Mouse (Mus musculus) erythroblast, embryonic 14.5 days (primary cell): ENCODE measurements around the gene Dcaf11. TPM values are rescaled to one million over a fixed set of nuclear protein-coding genes. Genes with fewer than 3 reads are reported as not detected.

Experiments
- H3K27me3 ChIP-seq: 2 replicates; pipeline ENCODE4 v1.6.1; 2012; ENCODE audit warnings: inconsistent platforms; ENCODE audit not compliant: control insufficient read depth
- H3K36me3 ChIP-seq: 2 replicates; pipeline ENCODE4 v1.6.1; 2012; ENCODE audit warnings: mild to moderate bottlenecking, inconsistent platforms; ENCODE audit not compliant: control insufficient read depth
- H3K4me1 ChIP-seq: 2 replicates; pipeline ENCODE4 v1.6.1; 2012; ENCODE audit warnings: inconsistent platforms; ENCODE audit not compliant: control insufficient read depth
- H3K4me3 ChIP-seq: replicated peaks from 2 replicates; pipeline ENCODE3; 2012; ENCODE audit warnings: moderate library complexity, mild to moderate bottlenecking, inconsistent platforms
- H3K9me3 ChIP-seq: 2 replicates; pipeline ENCODE4 v1.6.1; 2012; ENCODE audit warnings: low read length, inconsistent platforms, mixed read lengths; ENCODE audit not compliant: control insufficient read depth
- GATA1 ChIP-seq: IDR thresholded peaks from 2 replicates; pipeline ENCODE4 v1.6.1; 2012; ENCODE audit warnings: low read length, inconsistent platforms, mixed read lengths
- TAL1 ChIP-seq: IDR thresholded peaks from 3 replicates; pipeline ENCODE4 v1.6.1; 2012; ENCODE audit warnings: low read length, inconsistent platforms, mixed read lengths
- polyA plus RNA-seq: library from polyadenylated mRNA; stranded (reverse); fragments of >175 nt; gene quantifications from 2 replicates; pipeline ENCODE4 v1.2.3, GENCODE M21; 2012

Dcaf11 gene
- polyA plus RNA-seq, 1 experiment, result 4.3 TPM

DNA sequence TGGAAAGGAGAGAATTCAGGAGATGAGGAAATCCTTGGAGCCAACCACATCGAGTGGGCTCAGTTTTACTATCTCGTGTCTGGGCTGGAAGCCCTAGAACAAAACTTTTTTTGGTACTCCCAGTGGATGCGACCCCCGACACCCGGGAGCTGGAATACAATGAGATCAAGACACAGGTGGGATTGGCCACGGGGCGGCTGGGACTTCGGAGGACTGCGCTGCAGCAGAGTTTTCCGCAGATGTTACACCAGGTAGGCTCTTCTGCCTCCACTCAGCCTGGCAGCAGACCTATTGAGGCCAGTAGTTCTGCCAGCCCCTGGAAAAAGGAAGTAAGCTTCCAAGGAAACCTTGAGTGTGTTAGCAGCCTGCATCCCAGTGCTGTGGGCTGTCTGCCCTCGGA is 3.4 kb downstream of the Dcaf11 start:
- H3K4me1 ChIP-seq, result peaks cover 38% of the 10 kb centered on the region
- H3K4me3 ChIP-seq, result no peak overlapping the region
- peaks cover 70% of the 10 kb centered on the region for H3K36me3 ChIP-seq
- no peaks in the 10 kb centered on the region for H3K27me3 ChIP-seq
- TF ChIP-seq TAL1 (no peak), GATA1 (no peak)
- H3K9me3 ChIP-seq, result no peaks in the 10 kb centered on the region

DNA sequence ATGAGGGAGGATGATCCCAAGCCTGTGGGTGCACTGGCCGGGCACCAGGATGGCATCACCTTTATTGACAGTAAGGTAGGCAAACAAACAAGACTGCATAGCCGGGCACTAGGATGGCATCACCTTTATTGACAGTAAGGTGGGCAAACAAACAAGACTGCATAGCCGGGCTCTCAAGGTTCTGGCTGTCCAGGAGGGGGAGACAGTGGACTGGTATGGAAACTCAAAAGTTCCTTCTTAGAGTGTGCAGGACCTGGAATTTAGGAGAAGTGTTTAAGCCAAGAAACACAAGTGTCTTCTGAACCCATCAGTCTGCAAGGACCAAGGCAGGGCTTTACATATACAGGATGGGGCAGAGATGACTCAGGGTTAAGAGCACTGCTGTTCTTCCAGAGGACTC is 5.9 kb downstream of the Dcaf11 start:
- Histone ChIP-seq H3K27me3 (no peaks in the 10 kb centered on the region), H3K36me3 (peaks cover 93% of the 10 kb centered on the region), H3K4me1 (peaks cover 26% of the 10 kb centered on the region), H3K9me3 (no peaks in the 10 kb centered on the region), H3K4me3 (no peak overlapping the region)
- TF ChIP-seq TAL1 (no peak), GATA1 (no peak)

DNA sequence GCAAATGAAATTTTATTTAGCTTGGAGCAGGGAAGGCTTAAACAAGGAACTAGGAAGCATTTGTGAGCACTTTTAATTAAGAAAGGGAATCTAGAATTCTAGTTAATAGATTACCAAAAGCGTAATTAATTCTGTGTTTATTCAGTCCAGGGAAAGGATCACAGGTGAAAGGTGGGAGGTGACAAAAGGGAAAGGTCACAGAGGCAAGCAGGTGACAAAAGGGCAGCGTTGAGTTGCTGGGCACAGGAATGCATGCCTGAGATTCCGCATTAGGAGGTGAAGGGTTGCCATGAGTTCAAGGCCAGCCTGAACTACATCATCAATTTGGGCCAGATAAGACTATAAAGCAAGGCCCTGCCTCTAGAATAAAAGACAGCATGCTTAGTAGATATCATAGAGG is 7.7 kb downstream of the Dcaf11 start:
- Histone ChIP-seq H3K4me1 (peaks cover 21% of the 10 kb centered on the region), H3K4me3 (no peak overlapping the region), H3K27me3 (no peaks in the 10 kb centered on the region), H3K36me3 (peaks cover 81% of the 10 kb centered on the region), H3K9me3 (no peaks in the 10 kb centered on the region)
- no peak for TF ChIP-seq GATA1
- no peak for TF ChIP-seq TAL1

DNA sequence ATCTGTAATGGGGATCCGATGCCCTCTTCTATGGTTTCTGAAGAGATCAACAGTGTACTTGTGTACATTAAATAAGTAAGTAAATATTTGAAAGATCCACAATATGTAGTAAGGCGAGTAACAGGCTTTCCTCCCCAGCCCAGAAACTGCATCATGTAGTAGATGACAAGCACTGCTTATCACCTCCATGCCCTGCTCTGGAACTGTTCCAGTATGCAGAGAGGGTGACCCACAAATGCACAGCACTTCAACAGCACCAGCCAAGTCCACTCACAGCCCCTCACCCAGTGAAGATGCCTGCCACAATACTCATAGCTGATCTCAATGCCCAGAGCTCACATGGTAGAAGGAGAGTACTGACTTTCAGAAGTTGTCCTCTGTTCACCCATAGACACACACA is 10.8 kb downstream of the Dcaf11 start:
- no peaks in the 10 kb centered on the region for H3K27me3 ChIP-seq
- H3K4me1 ChIP-seq, result peaks cover 13% of the 10 kb centered on the region
- H3K9me3 ChIP-seq, result no peaks in the 10 kb centered on the region
- H3K4me3 ChIP-seq, result no peak overlapping the region
- TF ChIP-seq TAL1 (no peak), GATA1 (no peak)
- H3K36me3 ChIP-seq, result peaks cover 50% of the 10 kb centered on the region

DNA sequence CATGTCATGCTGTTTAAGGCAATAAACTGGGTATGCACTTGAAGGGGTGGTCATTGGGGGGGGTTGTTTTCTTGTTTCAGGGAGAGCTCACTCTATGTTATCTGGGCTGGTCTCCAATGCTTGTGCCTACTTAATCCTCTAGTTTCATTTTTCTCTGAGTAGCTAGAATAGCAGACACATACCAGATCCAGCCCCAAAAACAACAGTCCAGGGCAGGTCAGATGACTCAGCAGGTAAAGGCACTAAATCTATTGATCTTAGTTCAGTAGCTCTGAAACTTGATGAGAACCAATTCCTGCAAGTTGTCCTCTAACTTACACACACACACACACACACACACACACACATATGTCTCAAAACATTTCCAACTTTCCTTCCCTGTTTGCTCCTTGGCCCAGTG is 12.0 kb downstream of the Dcaf11 start:
- no peak for TF ChIP-seq GATA1
- TF ChIP-seq TAL1, result no peak
- no peak overlapping the region for H3K4me3 ChIP-seq
- peaks cover 20% of the 10 kb centered on the region for H3K4me1 ChIP-seq
- H3K36me3 ChIP-seq, result peaks cover 38% of the 10 kb centered on the region
- H3K9me3 ChIP-seq, result no peaks in the 10 kb centered on the region
- H3K27me3 ChIP-seq, result no peaks in the 10 kb centered on the region

DNA sequence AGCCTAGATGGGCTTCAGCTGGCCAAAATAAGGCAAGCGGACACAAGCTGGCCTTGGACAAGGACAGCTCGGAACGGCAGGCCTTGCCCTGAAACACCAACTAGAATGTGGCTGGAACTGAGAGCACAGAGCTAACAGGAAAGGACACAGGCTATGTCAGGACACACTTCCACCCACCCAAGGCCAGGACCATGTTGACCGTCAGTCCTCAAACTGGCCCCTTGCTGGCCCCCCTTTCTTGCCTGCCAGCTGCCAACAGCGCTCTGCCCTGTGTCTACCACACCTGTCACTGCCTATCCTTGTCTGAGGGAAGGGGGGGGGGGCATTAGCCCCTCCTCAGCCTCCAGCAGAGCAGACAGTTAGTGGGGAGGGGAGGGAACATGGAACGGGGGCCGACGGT is 15.5 kb downstream of the Dcaf11 start, which contains the start of gene Fitm1:
Gene Fitm1 (plus strand): TSS at position 316 of the 400 bp plus-strand sequence.
- Histone ChIP-seq H3K27me3 (no peaks in the 10 kb centered on the region), H3K9me3 (no peaks in the 10 kb centered on the region), H3K4me1 (peaks cover 46% of the 10 kb centered on the region), H3K4me3 (no peak within 1 kb of the TSS), H3K36me3 (peaks cover 10% of the 10 kb centered on the region)
- TF ChIP-seq TAL1 (no peak), GATA1 (no peak)

DNA sequence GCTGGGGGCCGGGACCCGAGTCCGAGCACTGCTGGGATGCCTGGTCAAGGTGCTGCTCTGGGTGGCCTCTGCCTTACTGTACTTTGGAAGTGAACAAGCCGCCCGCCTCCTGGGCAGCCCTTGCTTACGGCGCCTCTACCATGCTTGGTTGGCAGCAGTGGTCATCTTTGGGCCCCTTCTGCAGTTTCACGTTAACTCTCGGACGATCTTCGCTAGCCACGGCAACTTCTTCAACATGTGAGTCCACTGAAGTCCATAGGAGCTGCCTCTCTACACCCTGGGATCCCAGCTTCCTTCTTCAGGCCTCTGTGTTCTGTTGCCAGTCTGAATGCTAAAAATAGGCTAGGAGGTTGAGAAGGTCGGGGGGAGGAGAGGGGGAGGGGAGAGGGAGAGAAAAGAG is 15.9 kb downstream of the Dcaf11 start:
- Histone ChIP-seq H3K36me3 (peaks cover 11% of the 10 kb centered on the region), H3K4me1 (peaks cover 48% of the 10 kb centered on the region), H3K9me3 (no peaks in the 10 kb centered on the region), H3K4me3 (no peak overlapping the region), H3K27me3 (no peaks in the 10 kb centered on the region)
- TF ChIP-seq TAL1 (no peak), GATA1 (no peak)

DNA sequence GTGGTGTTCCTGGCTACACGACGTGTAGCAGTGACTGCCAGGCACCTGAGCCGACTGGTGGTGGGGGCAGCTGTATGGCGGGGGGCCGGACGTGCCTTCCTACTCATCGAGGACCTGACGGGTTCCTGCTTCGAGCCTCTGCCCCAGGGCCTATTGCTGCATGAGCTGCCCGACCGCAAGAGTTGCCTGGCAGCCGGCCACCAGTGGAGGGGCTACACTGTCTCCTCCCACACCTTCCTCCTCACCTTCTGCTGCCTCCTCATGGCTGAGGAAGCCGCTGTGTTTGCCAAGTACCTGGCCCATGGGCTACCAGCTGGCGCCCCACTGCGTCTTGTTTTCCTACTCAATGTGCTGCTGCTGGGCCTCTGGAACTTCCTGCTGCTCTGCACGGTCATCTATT is 16.6 kb downstream of the Dcaf11 start:
- Histone ChIP-seq H3K36me3 (peaks cover 17% of the 10 kb centered on the region), H3K27me3 (no peaks in the 10 kb centered on the region), H3K9me3 (no peaks in the 10 kb centered on the region), H3K4me1 (peaks cover 48% of the 10 kb centered on the region), H3K4me3 (no peak overlapping the region)
- TF ChIP-seq GATA1 (no peak), TAL1 (no peak)

DNA sequence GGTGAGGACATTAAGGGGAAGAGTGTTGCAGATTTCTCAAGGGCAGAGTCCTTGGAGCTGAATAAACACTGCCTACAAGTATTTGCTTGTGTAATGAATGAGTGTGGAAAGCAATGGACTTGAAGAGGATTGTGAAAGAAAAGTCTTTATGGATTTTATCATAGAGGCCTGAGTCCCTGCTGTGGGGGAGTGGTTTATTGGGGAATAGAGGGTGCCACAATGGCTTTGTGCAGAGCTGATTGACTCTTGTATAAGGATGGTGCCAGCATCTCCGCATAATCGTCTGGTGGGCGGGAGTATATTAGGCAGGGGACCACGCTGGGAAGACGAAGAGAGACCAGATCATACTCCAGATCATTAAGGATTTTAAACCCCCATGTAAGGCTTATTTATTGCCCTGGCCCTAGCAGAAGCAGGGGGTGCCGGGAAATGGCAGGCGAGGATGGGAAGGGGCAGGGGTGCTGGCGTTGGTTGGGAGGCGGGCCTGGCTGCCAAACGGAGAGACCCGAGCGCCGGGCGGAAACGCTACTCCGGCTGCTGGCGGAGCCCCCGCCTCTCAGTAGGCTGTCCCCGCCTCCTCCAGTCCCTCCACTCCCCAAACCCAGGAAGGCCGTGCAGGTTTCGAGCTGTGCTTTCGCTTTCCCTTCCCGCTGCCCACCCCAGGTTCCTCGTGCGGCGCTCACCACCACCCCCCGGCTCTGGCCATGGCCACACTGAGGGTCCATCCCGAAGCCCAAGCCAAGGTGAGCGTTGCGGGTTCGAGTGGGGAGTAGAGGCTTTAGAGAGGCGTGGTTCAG is 18.3 kb downstream of the Dcaf11 start, which contains the start of gene Psme1:
Gene Psme1 (plus strand): TSS at position 253 of the 797 bp plus-strand sequence.
- Histone ChIP-seq H3K4me1 (peaks cover 48% of the 10 kb centered on the region), H3K9me3 (no peaks in the 10 kb centered on the region), H3K27me3 (no peaks in the 10 kb centered on the region), H3K4me3 (peak within 1 kb of the TSS; percentile 67), H3K36me3 (peaks cover 25% of the 10 kb centered on the region)
- TF ChIP-seq GATA1 (no peak), TAL1 (no peak)
